Mouse (Mus musculus) embryo, embryonic 10.5 days (tissue): Measurements from ENCODE around the gene Ablim2.
A peak's percentile ranks its signal among the peaks of the same experiment; 100 is the strongest.

Experiments
- DNase-seq: peaks from one replicate; pipeline ENCODE4 v3.0.0-alpha.2; 2015; ENCODE audit warnings: low spot score

Ablim2 gene

DNA sequence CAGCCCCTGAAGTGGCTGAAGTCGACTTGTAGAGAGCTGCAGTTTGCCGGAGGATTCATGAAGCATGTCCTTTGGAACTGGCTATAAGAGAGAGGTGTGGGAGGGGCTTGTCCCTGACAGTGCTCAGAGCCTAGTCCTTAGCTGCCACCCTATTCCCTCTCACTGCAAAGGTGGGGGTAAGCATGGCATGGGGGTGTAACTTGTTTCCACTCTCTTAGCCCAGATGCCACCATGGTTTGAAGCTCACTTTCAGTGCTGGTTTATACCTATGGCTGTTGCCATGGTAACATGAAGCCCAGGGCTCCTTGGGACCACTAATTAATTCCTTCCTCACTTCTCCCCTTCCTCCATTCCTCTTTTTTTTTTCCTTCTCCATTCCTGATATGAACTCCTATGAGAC is 57.4 kb downstream of the Ablim2 start:
- DNase-seq, result peak; percentile 18

DNA sequence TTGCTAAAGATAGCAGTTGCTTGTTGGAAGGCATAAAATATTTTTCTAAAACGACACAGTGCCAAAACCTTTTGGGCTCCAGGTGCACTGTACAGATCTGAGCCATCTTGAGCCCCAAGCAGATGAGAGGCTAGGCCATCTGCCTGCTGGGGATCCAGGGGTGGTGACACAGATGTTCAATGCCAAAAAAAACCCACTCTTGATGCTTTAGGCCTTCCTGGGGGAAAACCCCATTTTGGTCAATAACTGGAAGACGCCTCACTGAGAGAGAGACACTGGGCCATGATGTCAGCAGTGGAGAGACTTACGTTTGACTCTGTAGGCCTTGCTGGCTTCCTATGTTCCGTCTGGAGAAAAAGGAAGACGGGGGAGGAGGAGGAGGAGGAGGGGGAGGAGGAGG is 59.6 kb downstream of the Ablim2 start:
- DNase-seq, result no peak

DNA sequence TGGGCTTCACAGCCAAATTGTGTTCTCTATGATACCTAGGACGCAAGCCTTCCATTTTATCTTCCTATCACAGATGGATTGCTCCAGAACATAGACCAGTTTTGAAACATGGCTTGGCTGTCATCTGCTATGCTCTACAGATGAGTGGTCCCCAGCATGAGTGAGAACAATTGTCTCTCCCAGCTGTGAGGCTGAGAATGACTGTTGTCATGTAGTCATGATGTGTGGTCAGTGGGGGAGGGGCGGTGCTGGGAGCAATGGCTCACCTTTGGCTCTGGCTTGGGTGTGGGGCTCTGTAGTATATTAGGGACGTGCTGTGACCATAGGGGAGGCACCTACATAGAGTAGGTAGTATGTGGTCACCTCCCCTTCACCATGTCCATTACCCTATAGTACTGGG is 60.2 kb downstream of the Ablim2 start:
- DNase-seq, result no peak

DNA sequence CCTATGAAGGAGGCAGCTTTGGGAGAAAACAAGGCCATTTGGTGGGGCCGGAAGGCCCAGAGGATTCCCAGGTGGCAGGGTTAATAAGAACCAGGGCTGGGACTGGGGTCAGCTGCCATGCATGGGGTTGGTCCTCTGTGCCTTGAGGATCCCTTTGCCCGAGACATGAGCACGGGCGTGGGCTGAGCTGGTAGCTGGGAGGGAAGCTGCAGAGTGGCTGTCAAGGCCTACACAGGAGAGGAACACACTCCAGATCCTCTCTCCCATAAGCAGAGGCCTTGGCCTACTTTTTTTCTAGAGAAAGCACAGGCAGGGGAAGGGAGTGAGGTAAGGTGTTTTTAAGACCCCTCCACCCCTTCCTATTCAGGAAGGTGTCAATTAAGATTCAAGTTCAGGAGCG is 65.0 kb downstream of the Ablim2 start:
- DNase-seq, result no peak

DNA sequence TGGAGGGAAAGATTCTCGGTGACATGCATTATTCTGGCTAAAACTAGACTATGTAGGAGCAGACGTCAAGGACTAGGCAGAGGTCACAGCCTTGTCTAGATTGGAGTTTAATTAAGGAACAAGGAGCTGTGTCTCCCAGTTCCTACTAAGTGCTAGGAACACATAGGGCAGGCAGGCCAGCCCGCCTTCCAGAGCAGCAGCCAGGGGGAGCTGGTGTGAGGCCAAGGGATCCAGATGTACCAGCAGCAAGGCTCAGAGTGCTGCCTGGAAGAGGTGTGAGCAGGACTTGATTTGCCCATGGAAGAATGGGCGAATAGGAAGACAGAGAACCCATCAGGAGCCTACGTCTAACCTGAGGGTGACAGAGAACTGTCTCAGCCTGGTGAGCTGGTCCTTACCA is 68.8 kb downstream of the Ablim2 start:
- DNase-seq, result no peak

DNA sequence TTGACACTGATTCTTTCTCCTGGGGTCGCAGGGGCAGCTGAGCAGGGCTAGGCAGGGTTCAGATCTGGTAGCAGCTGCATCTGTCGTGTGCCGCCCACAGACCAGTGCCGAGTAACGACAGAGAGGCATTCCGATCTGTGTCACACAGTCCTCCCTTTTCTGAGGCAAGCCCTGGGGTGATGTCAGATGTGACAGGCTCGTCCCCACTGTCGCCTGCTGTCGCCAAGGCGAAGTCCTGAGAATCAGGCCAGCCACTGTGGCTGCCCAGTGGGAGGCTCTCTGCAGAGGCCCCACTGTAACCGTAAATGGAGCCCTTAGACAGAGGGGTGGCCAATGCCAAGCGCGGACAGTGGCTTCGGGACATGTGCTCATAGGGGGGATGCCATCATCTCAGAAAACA is 69.4 kb downstream of the Ablim2 start:
- peak; percentile 32 for DNase-seq

DNA sequence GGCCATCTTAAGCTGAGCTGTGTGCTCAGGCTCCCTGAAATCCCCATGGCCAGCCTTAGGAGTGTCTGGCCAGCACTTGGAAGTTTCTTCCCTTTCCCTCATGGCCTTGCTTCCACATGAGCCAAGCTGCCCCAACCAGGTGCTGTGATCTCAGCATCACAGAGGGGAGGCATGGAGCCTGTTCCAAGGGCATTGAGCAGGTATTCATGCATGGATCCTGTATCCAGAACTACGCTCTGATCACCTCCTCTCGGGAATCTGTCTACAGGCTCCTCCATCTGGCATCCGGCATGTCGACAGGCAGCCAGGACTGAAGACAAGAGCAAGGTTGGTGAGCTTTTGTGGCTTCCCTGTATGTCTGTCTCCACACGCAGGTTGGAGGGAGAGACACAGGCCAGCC is 70.2 kb downstream of the Ablim2 start:
- no peak for DNase-seq

DNA sequence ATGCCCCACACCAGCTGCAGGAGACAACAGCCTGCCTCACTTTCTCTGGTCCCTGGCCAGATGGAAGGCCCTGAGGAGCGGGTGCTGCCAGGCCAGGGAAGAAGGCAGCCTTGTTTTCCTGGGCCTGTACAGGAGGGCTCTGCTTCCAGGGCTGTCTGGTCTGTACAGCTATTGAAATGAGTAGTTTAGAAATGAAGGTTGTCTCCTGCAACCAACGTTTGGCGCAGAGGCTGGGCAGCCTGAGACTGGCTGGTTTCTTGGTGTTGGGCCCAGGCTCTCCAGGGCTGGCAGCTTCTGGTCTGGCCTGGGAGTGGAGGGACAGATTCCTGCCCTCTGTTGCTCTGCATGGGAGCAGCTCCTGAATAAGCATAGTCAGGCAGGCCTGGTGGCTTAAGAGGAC is 72.4 kb downstream of the Ablim2 start:
- DNase-seq, result no peak

DNA sequence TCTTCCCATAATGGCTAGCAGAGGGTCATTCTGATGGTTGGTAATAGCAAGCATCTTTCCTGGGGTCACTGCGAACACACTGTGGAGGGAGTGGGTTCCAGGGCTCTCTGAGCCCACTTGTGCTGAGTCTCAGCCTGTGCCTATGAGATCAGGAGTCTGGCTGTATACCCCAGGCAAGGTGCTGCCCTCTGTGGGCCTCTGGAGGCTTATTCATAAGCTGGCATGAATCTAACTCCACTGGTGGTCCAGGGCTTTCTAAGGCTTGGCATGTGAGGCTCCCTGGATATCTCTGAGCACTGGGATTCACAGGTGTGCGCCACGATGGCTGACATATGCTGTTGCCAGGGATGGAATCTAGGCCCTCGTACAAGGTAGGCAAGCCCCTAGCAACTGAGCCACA is 76.2 kb downstream of the Ablim2 start:
- no peak for DNase-seq

DNA sequence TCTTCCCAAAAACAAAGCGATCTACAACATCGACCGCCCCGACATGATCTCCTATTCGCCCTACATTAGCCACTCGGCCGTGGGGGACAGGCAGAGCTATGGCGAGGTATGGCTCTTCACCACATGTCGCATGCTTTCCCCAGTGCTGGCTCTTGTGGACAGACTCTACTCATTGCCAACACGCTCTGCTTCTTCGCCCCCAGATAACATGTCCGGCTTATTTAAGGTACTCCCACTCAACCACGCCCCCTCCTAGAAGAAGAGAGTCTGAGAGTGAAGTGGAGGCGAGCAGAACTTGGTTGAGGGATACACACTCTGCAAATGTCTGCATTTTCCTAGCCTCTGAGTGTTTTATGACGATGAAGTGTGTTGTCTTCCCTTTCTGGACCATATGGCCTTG is 79.3 kb downstream of the Ablim2 start:
- no peak for DNase-seq

DNA sequence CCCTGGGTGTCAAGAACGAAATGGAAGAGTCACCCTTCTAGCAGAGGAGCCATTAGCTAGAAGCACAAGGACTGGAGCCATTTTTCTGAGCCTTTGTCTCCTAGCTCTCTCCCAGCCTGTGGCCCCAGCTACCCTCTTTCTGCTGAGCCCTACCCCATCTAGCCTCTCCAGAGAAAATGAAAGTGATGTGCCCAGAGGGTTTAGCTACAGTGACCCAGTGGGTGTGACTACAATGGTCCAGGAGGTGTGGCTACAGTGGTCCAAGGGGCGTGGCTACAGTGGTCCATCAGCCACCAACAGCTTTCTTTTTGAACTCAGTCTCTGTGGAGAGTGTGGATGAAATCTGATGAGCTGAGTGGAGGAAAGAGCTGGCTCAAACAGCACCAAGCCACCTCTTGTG is 81.6 kb downstream of the Ablim2 start:
- DNase-seq, result peak; percentile 45

DNA sequence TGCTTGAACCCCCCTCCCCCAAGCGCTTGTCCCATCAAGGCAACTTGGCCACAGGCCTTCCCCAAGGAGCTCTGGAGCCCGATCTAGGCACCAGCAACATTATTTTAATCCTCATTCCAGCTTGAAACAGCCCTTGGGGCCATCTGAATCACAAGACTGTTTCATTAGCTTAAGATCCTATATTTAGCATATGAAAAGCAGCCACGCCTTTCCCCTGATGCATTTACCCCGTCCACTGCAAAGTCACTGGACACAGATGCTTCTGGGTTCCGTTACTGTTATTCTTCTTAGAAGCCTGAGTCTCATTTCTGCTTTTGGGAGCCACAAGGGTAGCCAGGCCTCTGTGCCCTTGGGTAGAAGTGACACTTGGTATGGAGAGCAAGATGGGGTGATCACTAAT is 93.8 kb downstream of the Ablim2 start:
- DNase-seq, result no peak

DNA sequence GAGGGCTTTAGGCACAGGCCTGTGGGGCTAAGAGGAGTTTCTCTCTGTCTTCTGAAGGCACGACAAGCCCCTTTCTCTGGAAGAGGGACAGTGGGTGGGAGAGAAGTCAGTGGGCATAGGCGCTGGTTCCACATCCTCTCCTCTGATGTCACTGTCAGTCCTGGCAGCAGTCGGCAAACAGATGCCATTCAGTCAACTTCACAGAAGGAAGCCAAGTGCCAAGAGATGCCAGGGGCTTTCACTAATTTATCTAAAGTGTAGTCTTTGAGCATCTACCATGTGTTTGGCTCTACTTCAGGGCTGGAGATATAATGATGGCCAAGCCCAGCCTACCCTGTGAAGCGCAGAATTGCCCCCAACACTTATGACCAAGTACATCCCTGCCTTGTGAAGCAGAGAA is 95.8 kb downstream of the Ablim2 start:
- DNase-seq, result no peak

DNA sequence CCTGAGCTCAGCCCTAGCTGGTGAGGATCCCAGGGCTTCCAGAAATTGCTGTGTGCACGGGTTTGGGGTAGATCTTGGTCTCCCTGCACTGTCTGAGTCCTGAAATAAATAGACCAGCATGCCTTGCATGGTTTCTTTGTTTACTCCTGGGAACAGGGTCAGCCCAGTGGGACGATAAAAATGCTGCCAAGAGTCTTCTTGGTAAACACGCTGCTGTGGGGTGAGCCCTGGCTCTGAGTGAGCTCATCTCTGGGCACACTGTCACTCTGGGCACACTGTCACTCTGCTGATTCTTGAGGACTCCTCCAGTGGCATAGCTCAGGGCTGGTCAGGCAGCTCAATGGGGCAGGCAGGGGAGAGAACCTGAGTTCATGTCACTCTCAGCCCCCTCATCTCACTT is 98.6 kb downstream of the Ablim2 start:
- DNase-seq, result no peak

DNA sequence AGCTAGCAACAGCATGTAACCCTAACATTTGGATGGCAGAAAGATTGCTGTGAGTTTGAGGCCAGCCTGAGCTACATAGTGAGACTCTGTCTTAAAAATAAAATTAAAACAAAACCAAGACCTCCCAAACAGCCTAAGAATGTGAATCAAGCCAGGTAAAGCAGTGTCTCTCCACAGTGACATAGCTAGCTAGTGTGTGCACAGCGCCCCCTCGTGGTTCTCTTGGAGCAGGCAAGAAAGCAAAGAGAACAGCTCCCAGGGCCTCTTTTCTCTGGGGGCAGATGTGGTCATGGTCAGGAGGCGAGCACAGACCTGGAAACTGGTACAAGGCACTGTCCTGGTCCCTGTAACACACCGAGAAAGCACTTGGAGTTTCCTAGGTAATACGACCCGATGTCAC is 100.4 kb downstream of the Ablim2 start:
- DNase-seq, result peak; percentile 88

DNA sequence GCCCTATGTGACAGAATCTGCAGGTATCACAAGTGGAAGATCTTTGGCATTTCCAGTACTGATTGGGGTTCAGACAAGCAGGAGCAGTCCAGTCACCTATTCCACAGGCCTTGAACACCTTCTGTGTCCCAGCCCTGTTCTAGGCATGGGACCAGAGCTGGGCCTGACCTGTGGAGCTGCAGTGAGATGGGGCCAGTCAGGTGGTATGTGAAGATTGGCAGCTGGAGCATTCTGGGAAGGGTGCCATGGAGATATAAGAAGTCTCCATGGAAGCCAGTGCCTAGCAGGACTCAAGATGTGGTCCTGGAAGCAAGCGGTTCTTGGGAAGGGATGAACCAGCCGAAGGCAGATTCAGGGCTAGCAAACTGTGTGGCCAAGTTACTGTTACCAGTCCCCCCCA is 103.8 kb downstream of the Ablim2 start:
- no peak for DNase-seq

DNA sequence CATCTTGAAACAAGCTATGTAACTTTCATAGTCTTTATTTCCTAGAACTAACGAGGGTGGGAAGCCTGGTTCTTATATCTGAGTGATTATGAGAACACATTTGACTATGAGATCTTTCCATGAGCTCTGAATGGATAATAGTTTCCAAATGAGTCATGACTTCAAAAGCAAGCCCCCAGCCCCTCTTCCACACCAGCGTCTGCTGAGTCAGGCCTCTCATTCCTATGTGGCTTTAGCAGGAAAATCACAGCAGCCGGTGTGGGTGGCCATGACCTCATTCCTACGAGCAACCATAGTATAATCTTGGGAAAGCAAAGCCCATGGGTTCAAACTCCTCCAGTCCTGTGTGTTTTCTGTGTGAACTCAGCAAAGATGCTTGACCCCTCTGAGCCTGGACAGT is 112.3 kb downstream of the Ablim2 start:
- DNase-seq, result no peak

DNA sequence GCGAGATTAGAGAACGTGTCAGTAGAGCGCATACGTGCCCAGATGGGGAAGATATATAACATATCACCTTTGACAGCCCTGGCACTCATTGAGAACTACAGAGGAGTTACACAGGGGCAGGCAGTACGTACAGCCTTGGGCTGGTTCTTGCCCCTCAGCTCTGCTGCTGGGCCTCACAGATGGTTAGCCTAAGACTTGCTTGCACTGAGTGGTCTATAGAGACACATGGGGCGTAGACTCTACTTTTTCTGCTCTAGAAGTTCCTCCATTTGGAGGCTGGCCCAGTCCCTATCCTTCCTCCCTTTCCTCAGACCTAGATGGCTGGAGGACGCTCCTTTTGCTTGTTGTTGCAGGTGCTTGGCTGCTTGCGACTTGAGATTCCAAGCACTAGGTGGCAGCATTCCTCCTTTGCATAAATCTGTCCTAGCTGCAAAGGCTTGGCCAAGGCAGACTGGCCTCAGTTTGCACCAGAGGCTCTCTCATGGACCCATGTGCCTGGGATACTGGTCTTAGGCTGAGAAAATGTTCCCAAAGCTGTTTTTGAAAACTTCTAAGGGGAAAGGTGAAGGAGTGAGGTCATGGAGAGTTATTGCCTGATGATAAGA is 112.8 kb downstream of the Ablim2 start:
- DNase-seq, result peak; percentile 90

DNA sequence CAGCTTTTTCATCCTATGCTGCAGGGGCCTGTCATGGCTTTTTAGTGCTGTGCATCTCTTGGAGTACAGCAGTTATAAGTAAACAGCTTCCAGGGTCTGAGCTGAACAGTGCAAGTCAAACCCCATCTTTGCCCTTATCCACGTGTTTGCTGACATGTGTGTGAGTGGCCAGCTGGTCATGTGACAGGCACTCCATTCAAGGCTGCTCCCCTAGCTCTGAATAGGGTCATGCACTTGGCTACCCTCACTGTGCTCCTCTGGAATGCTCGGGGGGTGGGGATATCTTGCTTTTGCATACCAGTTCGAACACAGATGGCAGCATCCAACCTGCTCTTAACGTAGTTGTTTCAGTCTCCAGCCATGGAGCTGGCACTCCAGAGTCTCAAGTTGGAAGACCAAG is 115.7 kb downstream of the Ablim2 start:
- peak; percentile 19 for DNase-seq

DNA sequence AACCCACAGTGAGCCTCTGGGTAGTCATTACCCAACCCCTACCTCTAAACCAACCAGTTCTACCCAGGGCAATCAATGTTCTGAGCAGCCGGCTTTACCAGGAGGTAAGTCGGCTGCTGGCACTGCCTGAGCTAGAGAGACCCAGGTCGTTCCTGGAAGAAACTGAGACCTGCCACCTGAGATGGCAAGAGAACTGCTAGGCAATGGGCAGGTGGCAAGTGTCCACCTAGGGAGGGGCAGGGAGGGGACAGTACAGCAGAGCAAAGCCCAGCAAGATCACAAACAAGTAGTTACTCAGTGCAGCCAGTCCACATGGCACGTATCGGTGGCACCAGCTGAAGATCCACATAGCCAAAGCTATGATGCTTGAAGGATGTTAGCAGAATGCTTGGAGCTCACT is 118.6 kb downstream of the Ablim2 start:
- DNase-seq, result no peak

DNA sequence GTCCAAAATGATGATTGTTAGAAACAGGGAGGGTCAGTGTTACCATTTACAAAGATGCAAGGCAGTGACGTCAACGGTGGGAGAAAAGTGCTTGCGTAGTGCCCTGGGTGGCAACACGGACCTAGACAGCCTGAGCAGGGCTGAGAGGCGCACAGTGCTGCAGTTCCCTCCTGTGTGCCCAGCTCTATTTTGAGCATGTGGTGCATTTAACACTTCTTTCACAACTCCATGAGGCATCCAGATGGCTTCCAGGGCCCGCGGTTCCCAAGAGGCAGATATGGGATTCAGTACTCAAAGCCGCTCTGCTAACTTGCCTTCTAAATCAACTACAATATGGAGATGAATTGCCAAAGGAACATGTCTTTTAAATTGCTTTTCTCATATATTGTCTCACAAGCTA is 121.5 kb downstream of the Ablim2 start:
- no peak for DNase-seq

DNA sequence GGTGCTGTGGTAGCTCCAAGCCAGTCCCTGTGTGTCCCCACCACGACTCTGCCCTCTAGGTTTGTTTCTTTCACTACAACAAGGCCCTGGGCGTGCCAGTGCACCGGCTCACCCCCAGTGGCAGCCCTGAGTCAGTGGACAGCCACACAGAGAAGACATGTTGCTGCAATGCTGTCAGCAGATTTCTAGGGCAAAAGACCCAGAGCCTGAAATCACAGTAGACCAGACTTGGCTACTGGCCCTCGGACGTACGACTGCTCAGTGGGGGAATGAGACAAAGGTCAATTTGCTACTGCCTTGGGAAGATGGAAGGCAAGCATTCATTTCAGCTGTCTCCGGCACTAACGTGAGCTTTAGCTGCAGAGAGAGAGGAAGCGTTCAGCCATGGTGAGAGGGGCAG is 124.7 kb downstream of the Ablim2 start:
- DNase-seq, result no peak

DNA sequence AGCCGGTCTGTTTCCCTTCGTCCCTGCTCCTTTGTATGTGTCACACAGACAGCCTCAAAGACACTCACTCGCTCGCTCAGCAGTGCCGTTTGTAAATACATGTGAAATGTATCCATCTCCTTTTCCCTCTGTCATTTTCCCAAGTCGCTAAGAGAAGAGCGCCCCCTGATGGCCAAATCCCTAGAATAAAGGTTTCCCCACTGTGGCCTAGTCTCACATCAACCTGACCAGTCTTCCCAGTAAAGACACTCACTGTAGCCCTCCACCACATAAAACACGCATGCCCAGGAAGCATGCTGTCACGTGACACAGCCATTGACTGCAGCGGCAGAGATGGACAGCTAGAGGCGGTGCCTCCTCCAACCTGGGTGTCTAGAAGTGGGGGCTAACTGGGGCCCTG is 126.6 kb downstream of the Ablim2 start:
- DNase-seq, result peak; percentile 79

DNA sequence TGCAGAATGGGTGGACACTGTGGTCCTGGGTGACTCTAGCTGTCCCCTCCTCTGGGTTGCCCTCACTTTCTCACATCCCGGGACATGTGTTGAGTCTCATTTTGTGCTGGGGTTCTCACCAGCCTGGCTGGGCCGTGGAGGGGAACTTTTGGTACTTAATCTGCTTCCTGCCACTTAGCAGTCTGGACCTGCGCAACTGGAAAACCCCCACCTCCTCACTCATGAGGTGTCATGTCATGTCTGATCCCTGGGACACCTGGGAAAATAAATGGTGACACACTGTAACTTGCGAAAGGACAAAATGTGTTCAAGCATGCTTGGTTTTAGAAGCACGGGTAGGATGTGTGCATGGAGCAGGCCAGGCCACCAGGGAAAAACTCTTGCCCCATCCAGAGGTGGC is 127.0 kb downstream of the Ablim2 start:
- DNase-seq, result no peak

DNA sequence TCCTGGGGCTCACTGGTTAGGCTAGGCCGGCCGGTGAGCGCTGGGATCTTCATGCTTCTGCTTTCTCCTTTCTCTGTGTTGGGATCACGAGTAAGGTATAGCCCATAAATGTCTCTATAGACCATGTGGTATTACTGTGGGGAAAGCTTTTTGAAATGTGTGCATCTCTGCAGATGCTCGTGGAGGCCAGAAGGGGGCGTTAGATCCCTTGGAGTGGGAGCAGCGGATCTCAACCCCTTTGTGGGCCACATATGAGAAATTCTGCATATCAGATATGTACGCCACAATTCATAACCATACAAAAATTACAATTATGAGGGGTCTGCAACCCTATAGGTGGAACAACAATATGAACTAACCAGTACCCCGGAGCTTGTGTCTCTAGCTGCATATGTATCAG is 131.3 kb downstream of the Ablim2 start:
- DNase-seq, result peak; percentile 65
